Mouse (Mus musculus) stomach, embryonic 15.5 days (tissue): ENCODE data around the gene 1700019D03Rik. TPM values are rescaled to one million over a fixed set of nuclear protein-coding genes. Genes with fewer than 3 reads are reported as not detected.

ENCODE experiments used
- ATAC-seq: fragments of 200-750 bp; cut with Nextera tagmentation; 2 replicates; pipeline ENCODE4 v1.8.0; 2017; ENCODE audit warnings: low read depth, moderate number of reproducible peaks, moderate TSS enrichment; ENCODE audit not compliant: insufficient read depth, low FRiP score
- H3K27ac ChIP-seq: fragments of 300-500 bp; sonication (generic); 2 replicates; pipeline ENCODE4 v1.5.1; 2015; ENCODE audit warnings: mild to moderate bottlenecking, inconsistent platforms
- H3K27me3 ChIP-seq: fragments of 300-500 bp; sonication (generic); replicated peaks from 2 replicates; pipeline ENCODE4 v1.6.1; 2015; ENCODE audit warnings: inconsistent platforms
- H3K36me3 ChIP-seq: fragments of 300-500 bp; sonication (generic); 2 replicates; pipeline ENCODE4 v1.6.1; 2015; ENCODE audit warnings: inconsistent platforms
- H3K4me1 ChIP-seq: fragments of 300-500 bp; sonication (generic); 2 replicates; pipeline ENCODE4 v1.6.1; 2015; ENCODE audit warnings: inconsistent platforms
- H3K4me2 ChIP-seq: fragments of 300-500 bp; sonication (generic); 2 replicates; pipeline ENCODE4 v1.6.1; 2015; ENCODE audit warnings: mild to moderate bottlenecking, inconsistent platforms
- H3K4me3 ChIP-seq: fragments of 300-500 bp; sonication (generic); replicated peaks from 2 replicates; pipeline ENCODE4 v1.5.1; 2015; ENCODE audit warnings: inconsistent platforms
- H3K9ac ChIP-seq: fragments of 300-500 bp; sonication (generic); 2 replicates; pipeline ENCODE4 v1.6.1; 2015; ENCODE audit warnings: inconsistent platforms
- H3K9me3 ChIP-seq: fragments of 300-500 bp; sonication (generic); 2 replicates; pipeline ENCODE4 v1.6.1; 2016; ENCODE audit warnings: inconsistent platforms
- WGBS: fragments of 180-500 bp; shearing (Covaris S2); methylation state at CpG from one replicate; pipeline ENCODE4 v1.1.7; 2015; 5-methylcytosine and 5-hydroxymethylcytosine counted together
- polyA plus RNA-seq: library from polyadenylated mRNA; unstranded; fragments of >200 nt; fragmentation: Nextera tagmentation; extraction: Ambion mirVana; gene quantifications from 2 replicates; pipeline ENCODE4 v1.2.1, GENCODE M21; 2015

The 1700019D03Rik gene
- polyA plus RNA-seq, 1 experiment from 2014 or later, result 13.5 TPM

- WGBS, result 75% methylated on average over 5 of the region's 5 CpGs
- H3K9me3 ChIP-seq, result no peaks in the 10 kb centered on the region
- ATAC-seq, result no peak
- no peak overlapping the region for H3K9ac ChIP-seq
- H3K4me2 ChIP-seq, result no peak overlapping the region
- H3K27ac ChIP-seq, result no peak overlapping the region
- H3K4me1 ChIP-seq, result no peaks in the 10 kb centered on the region
- no peaks in the 10 kb centered on the region for H3K36me3 ChIP-seq
- no peaks in the 10 kb centered on the region for H3K27me3 ChIP-seq
- H3K4me3 ChIP-seq, result no peak overlapping the region
Measured at GRCm38 (mm10) chr1:53015606-53016005, 4.4 kb downstream of the 1700019D03Rik start.

- no peak overlapping the region for H3K4me2 ChIP-seq
- H3K9ac ChIP-seq, result no peak overlapping the region
- H3K36me3 ChIP-seq, result no peaks in the 10 kb centered on the region
- no peaks in the 10 kb centered on the region for H3K27me3 ChIP-seq
- no peaks in the 10 kb centered on the region for H3K9me3 ChIP-seq
- no peak for ATAC-seq
- no peaks in the 10 kb centered on the region for H3K4me1 ChIP-seq
- no peak overlapping the region for H3K4me3 ChIP-seq
- 70% methylated on average over 6 of the region's 6 CpGs for WGBS
- H3K27ac ChIP-seq, result no peak overlapping the region
Measured at GRCm38 (mm10) chr1:53014716-53015115, 5.3 kb downstream of the 1700019D03Rik start.

- ATAC-seq, result no peak
- Histone ChIP-seq H3K27ac (no peak overlapping the region), H3K36me3 (no peaks in the 10 kb centered on the region), H3K9me3 (no peaks in the 10 kb centered on the region), H3K27me3 (no peaks in the 10 kb centered on the region), H3K9ac (no peak overlapping the region), H3K4me2 (no peak overlapping the region), H3K4me1 (no peaks in the 10 kb centered on the region), H3K4me3 (no peak overlapping the region)
- WGBS, result 65% methylated on average over 5 of the region's 5 CpGs
Measured at GRCm38 (mm10) chr1:52986692-52987091, 33.3 kb downstream of the 1700019D03Rik start.

GRCm38 (mm10) chr1:52973198-52973597 is 46.8 kb downstream of the 1700019D03Rik start:
- 68% methylated on average over 5 of the region's 5 CpGs for WGBS
- H3K4me2 ChIP-seq, result no peak overlapping the region
- no peak overlapping the region for H3K27ac ChIP-seq
- no peak overlapping the region for H3K4me3 ChIP-seq
- no peak for ATAC-seq
- H3K9me3 ChIP-seq, result no peaks in the 10 kb centered on the region
- H3K27me3 ChIP-seq, result no peaks in the 10 kb centered on the region
- no peaks in the 10 kb centered on the region for H3K36me3 ChIP-seq
- no peak overlapping the region for H3K9ac ChIP-seq
- H3K4me1 ChIP-seq, result no peaks in the 10 kb centered on the region

GRCm38 (mm10) chr1:52971881-52972503 is 48.0 kb downstream of the 1700019D03Rik start:
- Histone ChIP-seq H3K27ac (no peak overlapping the region), H3K4me3 (no peak overlapping the region), H3K36me3 (no peaks in the 10 kb centered on the region), H3K27me3 (no peaks in the 10 kb centered on the region), H3K4me1 (no peaks in the 10 kb centered on the region), H3K4me2 (no peak overlapping the region), H3K9me3 (no peaks in the 10 kb centered on the region), H3K9ac (no peak overlapping the region)
- WGBS, result 76% methylated on average over 2 of the region's 2 CpGs
- no peak for ATAC-seq

- WGBS, result 67% methylated on average over 8 of the region's 8 CpGs
- ATAC-seq, result no peak
- no peak overlapping the region for H3K27ac ChIP-seq
- no peak overlapping the region for H3K4me3 ChIP-seq
- H3K4me2 ChIP-seq, result no peak overlapping the region
- H3K36me3 ChIP-seq, result no peaks in the 10 kb centered on the region
- H3K4me1 ChIP-seq, result no peaks in the 10 kb centered on the region
- no peaks in the 10 kb centered on the region for H3K27me3 ChIP-seq
- H3K9me3 ChIP-seq, result no peaks in the 10 kb centered on the region
- H3K9ac ChIP-seq, result no peak overlapping the region
Measured at GRCm38 (mm10) chr1:52964581-52964980, 55.4 kb downstream of the 1700019D03Rik start.

- H3K4me2 ChIP-seq, result no peak overlapping the region
- ATAC-seq, result no peak
- no peak overlapping the region for H3K27ac ChIP-seq
- H3K36me3 ChIP-seq, result no peaks in the 10 kb centered on the region
- no peaks in the 10 kb centered on the region for H3K4me1 ChIP-seq
- no peaks in the 10 kb centered on the region for H3K27me3 ChIP-seq
- 65% methylated on average over 2 of the region's 2 CpGs for WGBS
- no peak overlapping the region for H3K9ac ChIP-seq
- H3K9me3 ChIP-seq, result no peaks in the 10 kb centered on the region
- no peak overlapping the region for H3K4me3 ChIP-seq
Measured at GRCm38 (mm10) chr1:52963097-52963496, 56.9 kb downstream of the 1700019D03Rik start.

- Histone ChIP-seq H3K9ac (no peak overlapping the region), H3K27me3 (no peaks in the 10 kb centered on the region), H3K4me2 (no peak overlapping the region), H3K9me3 (no peaks in the 10 kb centered on the region), H3K27ac (no peak overlapping the region), H3K4me3 (no peak overlapping the region), H3K4me1 (no peaks in the 10 kb centered on the region), H3K36me3 (no peaks in the 10 kb centered on the region)
- WGBS, result 60% methylated on average over 6 of the region's 6 CpGs
- no peak for ATAC-seq
Measured at GRCm38 (mm10) chr1:52960191-52960590, 59.8 kb downstream of the 1700019D03Rik start.

GRCm38 (mm10) chr1:52956746-52957145 is 63.2 kb downstream of the 1700019D03Rik start:
- Histone ChIP-seq H3K4me2 (no peak overlapping the region), H3K27me3 (no peaks in the 10 kb centered on the region), H3K27ac (no peak overlapping the region), H3K4me3 (no peak overlapping the region), H3K9ac (no peak overlapping the region), H3K36me3 (no peaks in the 10 kb centered on the region), H3K9me3 (no peaks in the 10 kb centered on the region), H3K4me1 (no peaks in the 10 kb centered on the region)
- no peak for ATAC-seq
- 55% methylated on average over 4 of the region's 4 CpGs for WGBS

GRCm38 (mm10) chr1:52955102-52955501 is 64.9 kb downstream of the 1700019D03Rik start:
- Histone ChIP-seq H3K4me1 (peaks cover 3% of the 10 kb centered on the region; the same call in 1 of the 2 replicates), H3K27me3 (no peaks in the 10 kb centered on the region), H3K36me3 (no peaks in the 10 kb centered on the region), H3K27ac (no peak overlapping the region), H3K4me2 (no peak overlapping the region), H3K4me3 (no peak overlapping the region), H3K9ac (no peak overlapping the region), H3K9me3 (no peaks in the 10 kb centered on the region)
- no peak for ATAC-seq
- 33% methylated on average over 6 of the region's 6 CpGs for WGBS

- Histone ChIP-seq H3K4me3 (no peak overlapping the region), H3K27ac (no peak overlapping the region), H3K4me2 (no peak overlapping the region), H3K27me3 (no peaks in the 10 kb centered on the region), H3K9me3 (no peaks in the 10 kb centered on the region), H3K4me1 (peaks cover 3% of the 10 kb centered on the region; the same call in 1 of the 2 replicates), H3K9ac (no peak overlapping the region), H3K36me3 (no peaks in the 10 kb centered on the region)
- 77% methylated on average over 2 of the region's 2 CpGs for WGBS
- ATAC-seq, result no peak
Measured at GRCm38 (mm10) chr1:52954456-52954855, 65.5 kb downstream of the 1700019D03Rik start.

- Histone ChIP-seq H3K4me2 (peak overlapping the region; percentile 99), H3K9me3 (no peaks in the 10 kb centered on the region), H3K4me1 (peaks cover 3% of the 10 kb centered on the region; the same call in 1 of the 2 replicates), H3K9ac (no peak overlapping the region), H3K36me3 (no peaks in the 10 kb centered on the region), H3K27me3 (no peaks in the 10 kb centered on the region), H3K27ac (no peak overlapping the region), H3K4me3 (peak overlapping the region; percentile 60; the same call in 1 of the 2 replicates)
- WGBS, result 37% methylated on average over 4 of the region's 4 CpGs
- no peak for ATAC-seq
Measured at GRCm38 (mm10) chr1:52953548-52953947, 66.4 kb downstream of the 1700019D03Rik start.
